8 mouse cellular contexts compared by ENCODE assay signal in genomic region chr17:86535827-86536656, GRCm38 (mm10). TPM values are rescaled to one million over a fixed set of nuclear protein-coding genes. Genes with fewer than 3 reads are reported as not detected.
DNase-seq lines count a peak whose midpoint lies in the region; ATAC-seq lines count a peak whose summit lies in the region.

No protein-coding gene starts in this region.

- no peaks in the 10 kb centered on the region for H3K9me3 ChIP-seq in hindbrain, embryonic 15.5 days

- H3K4me2 ChIP-seq in hindbrain, embryonic 15.5 days, result peak overlapping the region; percentile 38

- H3K27me3 ChIP-seq in hindbrain, embryonic 15.5 days, result no peaks in the 10 kb centered on the region

- peak overlapping the region; percentile 46 for H3K27ac ChIP-seq in hindbrain, embryonic 15.5 days (replicated peaks)

- WGBS in hindbrain, embryonic 15.5 days, result 46% methylated on average over 22 of the region's 22 CpGs

- H3K4me3 ChIP-seq in hindbrain, embryonic 15.5 days, result 0 out of 2 replicates have a peak overlapping the region, but pooled peaks have one; percentile 1

- peak; percentile 73; the same call in 1 of the 2 replicates for ATAC-seq in hindbrain, embryonic 15.5 days (ENCODE audit: low FRiP score, low read depth)

- H3K36me3 ChIP-seq in hindbrain, embryonic 15.5 days, result no peaks in the 10 kb centered on the region

- peaks cover 19% of the 10 kb centered on the region for H3K4me1 ChIP-seq in hindbrain, embryonic 15.5 days (replicated peaks)

- DNase-seq in T-cell, adult 2 months (ENCODE audit: low spot score), result peak; percentile 69
- DNase-seq in cerebellum, postnatal 14 days, result peak; percentile 89
- peak; percentile 40 to 69 for DNase-seq in frontal cortex, postnatal 25 days (ENCODE audit: low spot score in 2 of 2)
- DNase-seq in layer of hippocampus, postnatal 36 days, result peak; percentile 33 to 76
- DNase-seq in lung, postnatal 25 days (ENCODE audit: low spot score), result peak; percentile 93
- peak; percentile 82 for DNase-seq in retina, postnatal 7 days (ENCODE audit: low read depth, low spot score)
- DNase-seq in urinary bladder, postnatal 4 days (ENCODE audit: low spot score in 2 of 2), result peak; percentile 42 to 79

- no peak overlapping the region for H3K9ac ChIP-seq in hindbrain, embryonic 15.5 days

RNA-seq across cellular contexts. Expression of gene Gm10309, which starts 31.0 kb away (rescaled TPM):
- 0.17 and 0.28 TPM in 2 replicates for polyA plus RNA-seq in hindbrain, embryonic 15.5 days (2015; fragmentation: Nextera tagmentation; extraction: Ambion mirVana)
- not detected for total RNA-seq in layer of hippocampus, postnatal 36 days (2021)

Comparison
In these comparisons a context has a peak if more than half of its experiments do, and no peak if none do; other contexts are left out.
1. Peak in every context shown above with its lines: DNase-seq, ATAC-seq, H3K4me3 ChIP-seq and H3K27ac ChIP-seq.